Mouse (Mus musculus) forebrain, embryonic 10.5 days (tissue): ENCODE measurements around the gene 1700034I23Rik. TPM values are rescaled to one million over a fixed set of nuclear protein-coding genes. Genes with fewer than 3 reads are reported as not detected.
"Not testable (repeated sequence)": the region's sequence is repeated elsewhere in the genome, so short reads cannot be mapped to it uniquely, and the experiment has no call there.

Experiments
- DNase-seq: peaks from one replicate; pipeline ENCODE4 v3.0.0-alpha.2; 2017; ENCODE audit warnings: low spot score; ENCODE audit errors: extremely low spot score
- H3K27ac ChIP-seq: fragments of 300-500 bp; sonication (generic); 2 replicates; pipeline ENCODE4 v1.5.1; 2016; ENCODE audit warnings: mild to moderate bottlenecking
- H3K27me3 ChIP-seq: fragments of 300-500 bp; sonication (generic); 2 replicates; pipeline ENCODE4 v1.6.1; 2016; ENCODE audit warnings: mild to moderate bottlenecking; ENCODE audit not compliant: poor library complexity, severe bottlenecking
- H3K36me3 ChIP-seq: fragments of 300-500 bp; sonication (generic); replicated peaks from 2 replicates; pipeline ENCODE4 v1.6.1; 2016; ENCODE audit warnings: mild to moderate bottlenecking, moderate library complexity
- H3K4me1 ChIP-seq: fragments of 300-500 bp; sonication (generic); 2 replicates; pipeline ENCODE4 v1.6.1; 2016
- H3K4me3 ChIP-seq: fragments of 300-500 bp; sonication (generic); 2 replicates; pipeline ENCODE4 v1.5.1; 2016; ENCODE audit warnings: mild to moderate bottlenecking, moderate library complexity
- H3K9me3 ChIP-seq: fragments of 300-500 bp; sonication (generic); 2 replicates; pipeline ENCODE4 v1.6.1; 2016; ENCODE audit warnings: mild to moderate bottlenecking, moderate library complexity
- WGBS: fragments of 180-500 bp; shearing (Covaris S2); methylation state at CpG from one replicate; pipeline ENCODE4 v1.1.7; 2016; 5-methylcytosine and 5-hydroxymethylcytosine counted together
- polyA plus RNA-seq: library from polyadenylated mRNA; unstranded; fragments of >200 nt; fragmentation: Nextera tagmentation; extraction: Ambion mirVana; gene quantifications from 2 replicates; pipeline ENCODE4 v1.2.1, GENCODE M21; 2016

Gene 1700034I23Rik
- 0.09 and 0.10 TPM in 2 replicates for polyA plus RNA-seq

DNA sequence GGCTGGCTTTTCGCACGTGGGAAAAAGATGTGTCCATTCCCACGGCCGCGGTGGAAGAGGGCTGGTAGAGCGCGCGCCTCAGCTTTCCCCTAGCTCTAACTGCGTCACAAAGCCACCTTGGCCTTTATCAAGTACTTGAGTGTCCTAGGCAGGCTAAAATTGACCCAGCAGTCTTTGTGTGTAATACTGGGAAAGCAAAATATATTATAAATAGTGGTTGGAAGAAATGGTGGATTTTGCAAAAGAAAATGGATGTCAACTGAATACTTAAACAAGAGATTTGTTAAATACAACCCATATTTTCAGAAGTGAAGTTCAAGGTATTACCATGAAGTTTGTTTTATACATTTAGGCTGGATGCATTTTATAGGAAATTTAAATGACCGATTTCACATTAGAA is at the start of gene 1700034I23Rik:
TSS of gene 1700034I23Rik (minus strand) at position 101 of the 400 bp plus-strand sequence.
- not testable (repeated sequence) for H3K27ac ChIP-seq, H3K36me3 ChIP-seq, H3K27me3 ChIP-seq, DNase-seq, H3K4me3 ChIP-seq, H3K4me1 ChIP-seq, H3K9me3 ChIP-seq
- WGBS = 98% methylated on average over 8 of the region's 10 CpGs

DNA sequence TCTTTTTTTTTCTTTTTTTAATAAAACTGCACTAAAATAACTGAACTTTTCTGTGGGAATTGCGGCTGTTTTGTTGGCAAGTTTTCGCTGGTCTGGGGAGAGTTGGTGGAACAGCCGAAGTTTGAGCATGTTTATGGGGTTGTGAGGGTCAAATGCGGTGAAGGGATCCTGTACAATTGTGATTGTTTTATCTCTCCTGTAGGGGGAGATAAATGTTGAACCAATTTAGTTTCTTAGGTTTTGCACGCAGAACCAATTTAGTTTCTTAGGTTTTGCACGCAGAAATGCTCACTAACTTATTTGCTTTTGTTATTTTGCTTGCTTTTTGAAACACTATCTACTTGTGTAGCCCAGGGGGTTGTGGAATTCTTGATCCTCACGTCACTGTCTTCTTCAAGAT is 49.0 kb upstream of the 1700034I23Rik start:
- H3K27ac ChIP-seq = no peak overlapping the region
- peak overlapping the region; percentile 78 for H3K4me3 ChIP-seq
- peaks cover 27% of the 10 kb centered on the region for H3K4me1 ChIP-seq
- 13% methylated on average over 7 of the region's 7 CpGs for WGBS
- DNase-seq = no peak
- no peaks in the 10 kb centered on the region for H3K9me3 ChIP-seq
- peaks cover 47% of the 10 kb centered on the region for H3K27me3 ChIP-seq
- no peaks in the 10 kb centered on the region for H3K36me3 ChIP-seq

DNA sequence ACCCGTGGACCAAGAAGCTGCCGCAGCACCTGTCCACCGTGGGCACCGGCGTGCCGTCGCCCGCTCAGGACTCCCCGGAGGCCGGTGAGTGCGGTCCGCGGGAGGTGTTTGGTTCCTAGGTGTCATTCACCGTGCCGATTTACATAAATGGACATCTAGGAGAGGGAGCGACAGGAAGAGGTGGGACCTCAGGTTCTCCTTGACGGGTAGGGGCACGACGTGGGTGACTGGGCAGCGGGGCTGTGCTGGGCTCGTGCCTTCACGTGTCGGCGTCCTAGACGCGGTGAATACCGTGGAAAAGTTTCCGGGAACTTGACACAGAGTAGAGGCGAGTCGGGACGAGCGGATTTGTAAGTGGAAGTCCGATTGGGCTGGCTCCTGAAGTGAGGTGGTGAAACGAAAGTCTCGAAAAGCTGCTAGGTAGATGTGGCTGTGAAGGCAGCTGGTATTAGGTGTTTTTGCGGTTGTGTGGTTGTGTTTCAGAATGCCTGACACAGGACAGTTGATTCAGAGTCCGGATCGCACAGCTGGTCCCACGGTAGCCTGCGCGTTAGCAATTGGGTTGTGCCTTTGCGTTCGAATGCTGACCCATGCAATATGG is 48.4 kb upstream of the 1700034I23Rik start:
- no peaks in the 10 kb centered on the region for H3K36me3 ChIP-seq
- H3K27me3 ChIP-seq = peaks cover 47% of the 10 kb centered on the region
- peaks cover 27% of the 10 kb centered on the region for H3K4me1 ChIP-seq
- peak; percentile 52 for DNase-seq
- WGBS = 1% methylated on average over 43 of the region's 43 CpGs
- no peaks in the 10 kb centered on the region for H3K9me3 ChIP-seq
- peak overlapping the region; percentile 86 for H3K27ac ChIP-seq
- peak overlapping the region; percentile 78 for H3K4me3 ChIP-seq

DNA sequence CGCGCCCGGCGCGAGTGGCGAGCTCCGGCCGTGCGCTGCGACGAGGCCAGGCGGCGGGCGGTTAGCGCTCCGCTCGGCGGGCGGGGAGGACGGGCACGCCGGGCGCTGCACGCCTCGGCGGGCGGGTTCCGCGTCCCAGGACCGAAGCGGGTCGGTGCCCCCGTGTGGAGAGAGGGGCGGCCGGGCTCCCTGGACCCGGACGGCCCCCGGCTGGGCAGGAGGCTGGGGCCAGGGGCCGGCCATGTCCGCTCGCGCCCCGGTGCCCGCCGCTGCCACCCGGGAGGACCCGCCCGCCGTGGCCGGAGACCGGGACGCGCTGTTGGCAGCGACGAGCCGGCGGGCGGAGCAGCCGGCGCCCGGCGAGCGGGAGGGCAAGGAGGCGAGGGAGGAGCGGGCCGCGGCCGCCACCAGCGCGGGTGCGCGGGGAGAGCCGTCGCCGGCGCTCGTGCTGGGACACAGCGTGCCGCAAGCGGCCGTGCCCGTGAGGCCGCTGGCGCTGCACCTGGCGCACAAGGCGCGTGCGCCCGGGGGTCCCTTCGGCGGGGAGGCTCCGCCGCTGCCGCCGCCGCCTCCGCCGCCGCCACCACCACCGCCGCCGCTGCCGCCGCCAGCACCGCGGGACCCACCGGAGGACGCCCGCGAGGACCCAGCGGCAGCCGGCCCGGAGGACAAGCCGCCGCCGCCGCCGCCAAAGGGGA is 47.7 kb upstream of the 1700034I23Rik start:
- Histone ChIP-seq H3K27ac (peak overlapping the region; percentile 86), H3K27me3 (peaks cover 47% of the 10 kb centered on the region), H3K36me3 (no peaks in the 10 kb centered on the region), H3K9me3 (no peaks in the 10 kb centered on the region), H3K4me1 (peaks cover 27% of the 10 kb centered on the region), H3K4me3 (peak overlapping the region; percentile 78)
- peak; percentile 50 for DNase-seq
- WGBS = under 1% methylated on average over 98 of the region's 118 CpGs

DNA sequence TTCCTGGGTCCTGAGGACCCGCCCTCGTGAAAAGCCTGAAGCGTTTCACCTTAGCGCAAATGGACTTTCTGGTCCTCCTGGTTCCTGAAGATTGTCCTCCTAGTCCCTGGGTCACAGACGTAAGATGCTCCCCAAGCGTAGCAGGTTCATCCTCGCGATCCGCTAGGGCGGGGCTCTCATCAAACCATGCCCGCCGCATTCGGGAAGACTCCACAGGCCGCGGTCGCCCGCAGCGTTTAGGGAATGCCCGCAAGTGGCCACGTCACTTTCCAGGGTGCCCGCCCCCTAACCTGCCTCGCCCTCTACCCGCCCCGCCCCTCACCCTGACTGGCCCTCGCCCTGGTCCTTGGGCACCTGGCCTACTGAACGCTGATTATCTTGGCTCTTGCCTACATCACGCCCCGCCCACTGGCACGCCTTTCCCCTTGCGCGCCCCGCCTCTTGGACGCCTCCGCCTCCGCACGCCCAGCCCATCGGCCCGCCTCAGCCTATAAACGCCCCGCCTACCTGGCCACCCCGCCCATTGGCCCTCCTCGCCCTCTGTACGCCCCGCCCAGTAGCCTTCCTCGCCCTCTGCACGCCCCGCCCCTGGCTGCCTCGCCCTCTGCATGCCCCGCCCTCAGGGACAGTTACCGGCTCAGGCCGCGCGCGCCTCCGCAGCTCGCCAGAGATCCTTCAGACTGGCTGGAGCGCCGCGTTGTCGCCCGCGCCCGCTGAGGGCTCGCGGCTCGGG is 47.0 kb upstream of the 1700034I23Rik start, which contains the start of gene Larp1b:
TSS of gene Larp1b (plus strand) at position 659 of the 733 bp plus-strand sequence.
- H3K4me3 ChIP-seq = peak within 1 kb of the TSS; percentile 78
- peak; percentile 99 for DNase-seq
- under 1% methylated on average over 66 of the region's 66 CpGs for WGBS
- peaks cover 47% of the 10 kb centered on the region for H3K27me3 ChIP-seq
- no peaks in the 10 kb centered on the region for H3K9me3 ChIP-seq
- H3K4me1 ChIP-seq = peaks cover 27% of the 10 kb centered on the region
- no peaks in the 10 kb centered on the region for H3K36me3 ChIP-seq
- peak within 1 kb of the TSS; percentile 86 for H3K27ac ChIP-seq

DNA sequence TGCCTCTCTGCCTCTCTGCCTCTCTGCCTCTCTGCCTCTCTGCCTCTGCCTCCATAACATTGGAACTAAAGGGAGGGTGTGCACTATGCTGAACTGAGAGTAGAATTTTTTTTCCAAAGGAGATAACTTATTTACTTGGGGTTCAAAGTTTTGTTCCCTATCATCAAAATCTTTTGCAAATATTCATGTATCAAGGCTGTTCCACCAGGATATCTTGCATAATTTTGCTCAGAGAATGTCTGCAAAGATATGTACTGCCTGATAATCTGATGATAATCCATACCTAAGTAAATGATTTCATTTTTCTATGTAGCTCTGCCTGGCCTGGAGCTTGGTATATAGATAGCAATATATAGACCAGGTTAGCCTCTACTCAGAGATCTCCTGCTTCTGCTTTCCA is 36.7 kb upstream of the 1700034I23Rik start:
- Histone ChIP-seq H3K9me3 (no peaks in the 10 kb centered on the region), H3K4me3 (no peak overlapping the region), H3K4me1 (no peaks in the 10 kb centered on the region), H3K27me3 (no peaks in the 10 kb centered on the region), H3K27ac (no peak overlapping the region), H3K36me3 (peaks cover 1% of the 10 kb centered on the region)
- DNase-seq = no peak

DNA sequence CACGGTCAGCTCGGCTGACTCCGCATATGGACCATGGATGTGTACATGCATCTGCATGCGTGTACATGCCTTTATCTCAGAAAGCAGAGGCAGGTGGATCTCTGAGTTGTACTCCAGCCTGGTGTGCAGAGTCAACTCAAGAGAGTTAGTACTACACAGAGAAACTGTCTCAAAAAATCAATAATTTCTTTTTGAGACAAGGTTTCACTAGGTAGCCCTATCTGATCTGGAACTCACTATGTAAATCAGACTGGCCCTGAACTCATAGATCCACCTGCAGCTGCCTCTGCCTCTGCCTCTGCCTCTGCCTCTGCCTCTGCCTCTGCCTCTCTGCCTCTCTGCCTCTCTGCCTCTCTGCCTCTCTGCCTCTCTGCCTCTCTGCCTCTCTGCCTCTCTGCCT is 36.2 kb upstream of the 1700034I23Rik start:
- H3K27ac ChIP-seq = no peak overlapping the region
- no peaks in the 10 kb centered on the region for H3K9me3 ChIP-seq
- H3K27me3 ChIP-seq = no peaks in the 10 kb centered on the region
- H3K4me3 ChIP-seq = no peak overlapping the region
- no peak for DNase-seq
- H3K36me3 ChIP-seq = peaks cover 6% of the 10 kb centered on the region
- 90% methylated on average over 4 of the region's 4 CpGs for WGBS
- H3K4me1 ChIP-seq = no peaks in the 10 kb centered on the region

GRCm38 (mm10) chr3:40938189-40938588 is 35.8 kb upstream of the 1700034I23Rik start:
- no peaks in the 10 kb centered on the region for H3K9me3 ChIP-seq
- 90% methylated on average over 5 of the region's 5 CpGs for WGBS
- no peak overlapping the region for H3K27ac ChIP-seq
- DNase-seq = no peak
- peaks cover 7% of the 10 kb centered on the region for H3K36me3 ChIP-seq
- no peak overlapping the region for H3K4me3 ChIP-seq
- no peaks in the 10 kb centered on the region for H3K4me1 ChIP-seq
- H3K27me3 ChIP-seq = no peaks in the 10 kb centered on the region

GRCm38 (mm10) chr3:40894336-40894735 is 8.0 kb downstream of the 1700034I23Rik start:
- peak overlapping the region; percentile 76 for H3K27ac ChIP-seq
- DNase-seq = peak; percentile 34
- peak overlapping the region; percentile 59 for H3K4me3 ChIP-seq
- H3K36me3 ChIP-seq, H3K9me3 ChIP-seq, H3K4me1 ChIP-seq, H3K27me3 ChIP-seq: not testable (repeated sequence)
- WGBS = 1% methylated on average over 19 of the region's 24 CpGs

GRCm38 (mm10) chr3:40893816-40894258 is 8.5 kb downstream of the 1700034I23Rik start:
- WGBS = under 1% methylated on average over 38 of the region's 38 CpGs
- H3K27me3 ChIP-seq, H3K36me3 ChIP-seq, H3K4me1 ChIP-seq, H3K9me3 ChIP-seq: not testable (repeated sequence)
- Histone ChIP-seq H3K4me3 (peak overlapping the region; percentile 59), H3K27ac (peak overlapping the region; percentile 81)
- DNase-seq = peak; percentile 99

- 92% methylated on average over 3 of the region's 3 CpGs for WGBS
- H3K9me3 ChIP-seq = not testable (repeated sequence)
These were observed 49.1 kb downstream of the 1700034I23Rik start for GRCm38 (mm10) chr3:40853123-40853738.

More at GRCm38 (mm10) chr3:40853123-40853738, 49.1 kb downstream of the 1700034I23Rik start:
- not testable (repeated sequence) for H3K4me3 ChIP-seq, H3K27ac ChIP-seq, H3K4me1 ChIP-seq, DNase-seq, H3K27me3 ChIP-seq, H3K36me3 ChIP-seq
